Mouse (Mus musculus): Measurements from ENCODE around the gene Enox1.
"Not testable (repeated sequence)": the region's sequence is repeated elsewhere in the genome, so short reads cannot be mapped to it uniquely, and the experiment has no call there.

Enox1 gene

GRCm38 (mm10) chr14:77156222-77156910, at the start of gene Enox1:
Enox1 (plus strand) TSS chr14:77156763.
- Histone ChIP-seq H3K4me1 (replicated peaks; ENCODE audit: low read depth, low read length) (peaks cover 6% of the 10 kb centered on the region), H3K9me3 (ENCODE audit: low read length) (no peaks in the 10 kb centered on the region), H3K4me3 (replicated peaks; ENCODE audit: low read length) (peak within 1 kb of the TSS; percentile 94), H3K36me3 (ENCODE audit: insufficient read depth, low read length) (no peaks in the 10 kb centered on the region), H3K27me3 (ENCODE audit: insufficient read depth, low read length) (peaks cover 58% of the 10 kb centered on the region)
- no peak for TF ChIP-seq NANOG (IDR thresholded peaks at IDR 0.05; ENCODE audit: borderline replicate concordance, low read length)
- no peak for TF ChIP-seq CTCF (conservative IDR thresholded peaks at IDR 0.05; ENCODE audit: low read length)
- no peak for TF ChIP-seq POU5F1 (IDR thresholded peaks at IDR 0.05; ENCODE audit: borderline replicate concordance, low read length)

GRCm38 (mm10) chr14:77110622-77111021, 45.9 kb upstream of the Enox1 start:
- not testable (repeated sequence) for H3K27me3 ChIP-seq (ENCODE audit: insufficient read depth, low read length); H3K36me3 ChIP-seq (ENCODE audit: insufficient read depth, low read length); H3K9me3 ChIP-seq (ENCODE audit: low read length); H3K4me1 ChIP-seq (replicated peaks; ENCODE audit: low read depth, low read length); H3K4me3 ChIP-seq (replicated peaks; ENCODE audit: low read length)

GRCm38 (mm10) chr14:77130612-77131011, 26.0 kb upstream of the Enox1 start:
- Histone ChIP-seq H3K4me3 (replicated peaks; ENCODE audit: low read length) (no peak overlapping the region), H3K9me3 (ENCODE audit: low read length) (peaks cover 5% of the 10 kb centered on the region), H3K4me1 (replicated peaks; ENCODE audit: low read depth, low read length) (no peaks in the 10 kb centered on the region), H3K27me3 (ENCODE audit: insufficient read depth, low read length) (no peaks in the 10 kb centered on the region), H3K36me3 (ENCODE audit: insufficient read depth, low read length) (no peaks in the 10 kb centered on the region)
- TF ChIP-seq POU5F1 (IDR thresholded peaks at IDR 0.05; ENCODE audit: borderline replicate concordance, low read length) (no peak), CTCF (conservative IDR thresholded peaks at IDR 0.05; ENCODE audit: low read length) (no peak), NANOG (IDR thresholded peaks at IDR 0.05; ENCODE audit: borderline replicate concordance, low read length) (no peak)

- H3K9me3 ChIP-seq (ENCODE audit: low read length) = peaks cover 13% of the 10 kb centered on the region
- H3K4me1 ChIP-seq (replicated peaks; ENCODE audit: low read depth, low read length) = no peaks in the 10 kb centered on the region
- TF ChIP-seq POU5F1 (IDR thresholded peaks at IDR 0.05; ENCODE audit: borderline replicate concordance, low read length) (no peak), NANOG (IDR thresholded peaks at IDR 0.05; ENCODE audit: borderline replicate concordance, low read length) (no peak), CTCF (conservative IDR thresholded peaks at IDR 0.05; ENCODE audit: low read length) (no peak)
- no peaks in the 10 kb centered on the region for H3K36me3 ChIP-seq (ENCODE audit: insufficient read depth, low read length)
- peaks cover 15% of the 10 kb centered on the region for H3K27me3 ChIP-seq (ENCODE audit: insufficient read depth, low read length)
- H3K4me3 ChIP-seq (replicated peaks; ENCODE audit: low read length) = no peak overlapping the region
These were observed 19.6 kb upstream of the Enox1 start for GRCm38 (mm10) chr14:77136936-77137335.

- Histone ChIP-seq H3K36me3 (ENCODE audit: insufficient read depth, low read length) (no peaks in the 10 kb centered on the region), H3K9me3 (ENCODE audit: low read length) (peaks cover 9% of the 10 kb centered on the region; the same call in 1 of the 2 replicates), H3K4me3 (replicated peaks; ENCODE audit: low read length) (no peak overlapping the region), H3K4me1 (replicated peaks; ENCODE audit: low read depth, low read length) (no peaks in the 10 kb centered on the region), H3K27me3 (ENCODE audit: insufficient read depth, low read length) (peaks cover 15% of the 10 kb centered on the region)
- TF ChIP-seq CTCF (conservative IDR thresholded peaks at IDR 0.05; ENCODE audit: low read length) (peak; percentile 29), NANOG (IDR thresholded peaks at IDR 0.05; ENCODE audit: borderline replicate concordance, low read length) (no peak)
These were observed 15.0 kb upstream of the Enox1 start for GRCm38 (mm10) chr14:77141324-77142282.

GRCm38 (mm10) chr14:77145103-77145502, 11.5 kb upstream of the Enox1 start:
- peaks cover under 1% of the 10 kb centered on the region; the same call in 1 of the 2 replicates for H3K4me1 ChIP-seq (replicated peaks; ENCODE audit: low read depth, low read length)
- no peaks in the 10 kb centered on the region for H3K36me3 ChIP-seq (ENCODE audit: insufficient read depth, low read length)
- peaks cover 10% of the 10 kb centered on the region for H3K27me3 ChIP-seq (ENCODE audit: insufficient read depth, low read length)
- no peak for TF ChIP-seq NANOG (IDR thresholded peaks at IDR 0.05; ENCODE audit: borderline replicate concordance, low read length)
- TF ChIP-seq POU5F1 (IDR thresholded peaks at IDR 0.05; ENCODE audit: borderline replicate concordance, low read length) = no peak
- TF ChIP-seq CTCF (conservative IDR thresholded peaks at IDR 0.05; ENCODE audit: low read length) = no peak
- H3K9me3 ChIP-seq (ENCODE audit: low read length) = peaks cover 17% of the 10 kb centered on the region
- H3K4me3 ChIP-seq (replicated peaks; ENCODE audit: low read length) = no peak overlapping the region

- Histone ChIP-seq H3K4me1 (replicated peaks; ENCODE audit: low read depth, low read length) (peaks cover 8% of the 10 kb centered on the region; the same call in 1 of the 2 replicates), H3K27me3 (ENCODE audit: insufficient read depth, low read length) (0 out of 2 replicates have a peak, but pooled peaks cover 2% of the 10 kb centered on the region), H3K9me3 (ENCODE audit: low read length) (peaks cover 9% of the 10 kb centered on the region), H3K4me3 (replicated peaks; ENCODE audit: low read length) (no peak overlapping the region), H3K36me3 (ENCODE audit: insufficient read depth, low read length) (no peaks in the 10 kb centered on the region)
- TF ChIP-seq NANOG (IDR thresholded peaks at IDR 0.05; ENCODE audit: borderline replicate concordance, low read length) (no peak), CTCF (conservative IDR thresholded peaks at IDR 0.05; ENCODE audit: low read length) (no peak), POU5F1 (IDR thresholded peaks at IDR 0.05; ENCODE audit: borderline replicate concordance, low read length) (no peak)
These were observed 8.9 kb upstream of the Enox1 start for GRCm38 (mm10) chr14:77147635-77148034.

GRCm38 (mm10) chr14:77150556-77150955, 6.0 kb upstream of the Enox1 start:
- Histone ChIP-seq H3K36me3 (ENCODE audit: insufficient read depth, low read length) (no peaks in the 10 kb centered on the region), H3K9me3 (ENCODE audit: low read length) (peaks cover 9% of the 10 kb centered on the region), H3K27me3 (ENCODE audit: insufficient read depth, low read length) (peaks cover 15% of the 10 kb centered on the region), H3K4me1 (replicated peaks; ENCODE audit: low read depth, low read length) (peaks cover 8% of the 10 kb centered on the region; the same call in 1 of the 2 replicates), H3K4me3 (replicated peaks; ENCODE audit: low read length) (no peak overlapping the region)
- TF ChIP-seq NANOG (IDR thresholded peaks at IDR 0.05; ENCODE audit: borderline replicate concordance, low read length) = no peak
- no peak for TF ChIP-seq CTCF (conservative IDR thresholded peaks at IDR 0.05; ENCODE audit: low read length)
- TF ChIP-seq POU5F1 (IDR thresholded peaks at IDR 0.05; ENCODE audit: borderline replicate concordance, low read length) = no peak
